Mouse (Mus musculus) liver (tissue): ENCODE data around the gene Tex22.

Experiments used
- DNase-seq: peaks from one replicate; pipeline ENCODE4 v3.0.0-alpha.2; 2020; ENCODE audit warnings: mixed read lengths

Tex22 gene

DNA sequence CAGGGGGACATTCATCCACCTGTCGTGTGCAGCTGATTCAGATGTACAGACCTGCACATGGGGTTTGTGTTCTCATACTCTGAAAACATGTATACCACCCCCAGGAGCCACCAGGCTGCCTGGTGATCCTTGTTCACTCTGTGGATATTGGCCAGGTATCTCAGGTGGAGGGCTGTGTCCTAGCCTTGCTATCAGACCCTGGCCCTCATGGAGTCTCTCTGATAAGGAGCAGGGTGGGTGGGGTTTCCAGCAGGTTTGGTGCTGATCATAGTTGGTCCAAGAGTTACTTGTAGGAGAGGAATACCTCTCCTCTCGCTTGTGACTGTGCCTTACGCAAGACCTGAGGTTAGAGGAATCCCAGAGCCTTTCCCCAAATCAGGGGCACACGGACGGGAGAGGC is 14.1 kb upstream of the Tex22 start:
- DNase-seq, result peak; percentile 76

DNA sequence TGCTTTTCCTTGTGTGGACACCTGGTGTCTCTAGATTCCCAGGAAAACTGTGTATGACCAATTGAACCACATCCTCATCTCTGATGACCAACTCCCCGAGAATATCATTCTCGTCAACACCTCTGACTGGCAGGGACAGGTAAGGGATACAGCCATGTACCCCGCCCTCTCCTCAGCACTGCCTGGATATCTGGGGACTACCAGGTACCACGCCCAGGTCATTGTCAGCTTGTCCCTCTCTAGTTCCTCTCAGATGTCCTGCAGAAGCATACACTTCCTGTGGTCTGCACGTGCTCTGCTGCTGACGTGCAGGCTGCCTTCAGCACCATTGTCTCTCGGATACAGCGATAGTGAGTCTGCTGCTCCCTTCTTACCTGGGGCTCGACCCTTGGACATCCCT is 12.7 kb upstream of the Tex22 start:
- DNase-seq, result no peak

DNA sequence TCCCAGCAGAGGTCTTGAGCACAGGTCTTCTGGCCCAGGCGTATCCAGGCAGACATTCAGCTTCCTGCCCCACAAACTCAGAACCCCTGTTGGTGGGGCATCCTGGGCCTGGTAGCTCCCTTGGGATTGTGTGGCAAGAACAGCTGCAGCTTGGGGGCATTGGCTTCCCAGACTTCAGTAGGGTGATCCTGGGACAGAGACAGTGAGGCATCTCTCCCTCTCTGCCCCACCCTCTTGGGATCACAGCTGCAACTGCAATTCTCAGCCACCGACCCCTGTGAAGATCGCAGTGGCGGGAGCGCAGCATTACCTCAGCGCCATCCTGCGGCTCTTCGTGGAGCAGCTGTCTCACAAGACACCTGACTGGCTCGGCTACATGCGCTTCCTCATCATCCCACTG is 12.1 kb upstream of the Tex22 start:
- no peak for DNase-seq

DNA sequence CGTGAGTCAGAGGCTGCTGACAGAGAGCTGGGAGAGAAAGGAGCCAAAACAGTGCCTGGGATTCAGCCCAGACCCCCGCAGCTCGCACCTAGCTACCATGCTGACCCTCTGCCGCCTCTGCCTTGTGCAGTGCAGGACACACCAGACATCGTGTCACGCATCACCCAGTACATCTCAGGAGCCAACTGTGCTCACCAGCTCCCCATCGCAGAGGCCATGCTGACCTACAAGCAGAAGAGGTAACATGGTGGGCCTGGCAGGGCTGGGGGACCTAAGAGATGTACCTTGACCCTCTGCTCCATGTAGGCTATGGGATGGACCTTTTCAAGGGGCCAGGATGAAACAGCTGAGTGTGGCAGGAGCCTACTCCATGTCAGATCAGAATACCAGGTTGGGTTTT is 10.6 kb upstream of the Tex22 start:
- no peak for DNase-seq

DNA sequence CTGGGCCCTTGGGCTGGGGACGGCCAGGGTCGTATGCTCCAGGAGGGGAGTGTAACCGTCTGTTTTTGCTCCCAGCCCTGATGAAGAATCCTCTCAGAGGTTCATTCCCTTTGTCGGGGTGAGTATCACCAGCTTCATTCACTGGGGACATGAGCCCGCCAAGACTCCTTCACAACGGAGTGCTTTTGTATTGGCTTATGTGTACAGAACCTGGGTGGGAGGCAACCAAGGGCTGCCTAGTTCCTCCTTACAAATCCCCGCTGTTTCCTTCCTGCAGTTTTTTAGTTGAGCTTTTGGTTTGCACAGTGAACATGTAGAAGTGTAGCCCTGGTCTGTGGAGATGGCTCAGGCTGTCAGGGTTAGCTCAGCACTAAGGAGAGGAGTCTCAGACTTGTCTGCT is 6.3 kb upstream of the Tex22 start:
- DNase-seq, result no peak

DNA sequence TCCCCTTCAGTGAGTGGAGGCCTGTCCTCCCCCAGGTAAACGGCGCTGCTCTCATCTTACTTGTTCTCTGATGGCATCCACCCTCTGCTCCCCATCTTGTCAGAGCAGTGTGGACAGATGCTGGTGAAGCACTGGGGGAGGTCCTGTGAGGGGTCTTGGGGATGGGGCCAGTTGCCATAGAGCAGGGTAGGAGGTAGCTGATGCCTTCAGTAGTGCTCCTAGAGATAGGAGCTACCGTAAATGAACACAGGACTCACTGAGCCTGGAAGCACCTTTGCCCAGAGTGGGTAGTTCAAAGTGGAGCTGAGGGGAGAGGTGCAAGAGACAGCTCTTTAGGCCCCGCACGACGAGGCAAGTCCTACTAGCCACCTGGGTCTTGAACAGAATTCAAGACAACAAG is 4.9 kb upstream of the Tex22 start:
- no peak for DNase-seq

DNA sequence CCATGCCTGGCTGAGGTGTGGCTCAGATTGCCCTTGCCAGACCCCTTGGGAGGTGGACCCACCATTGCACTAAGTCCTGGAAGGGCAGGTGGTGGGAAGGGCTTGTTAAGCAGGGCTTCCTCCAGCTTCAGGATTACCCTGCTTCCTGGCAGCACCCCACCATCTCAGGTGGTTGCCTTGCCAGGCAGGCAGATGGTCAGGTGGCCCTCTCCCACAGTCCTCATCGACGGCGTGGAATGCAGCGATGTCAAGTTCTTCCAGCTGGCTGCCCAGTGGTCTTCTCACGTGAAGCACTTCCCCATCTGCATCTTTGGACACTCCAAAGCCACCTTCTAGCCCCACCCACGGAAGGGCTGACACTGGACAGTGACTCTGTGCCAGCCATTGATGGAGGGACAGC is 3.0 kb upstream of the Tex22 start:
- no peak for DNase-seq

DNA sequence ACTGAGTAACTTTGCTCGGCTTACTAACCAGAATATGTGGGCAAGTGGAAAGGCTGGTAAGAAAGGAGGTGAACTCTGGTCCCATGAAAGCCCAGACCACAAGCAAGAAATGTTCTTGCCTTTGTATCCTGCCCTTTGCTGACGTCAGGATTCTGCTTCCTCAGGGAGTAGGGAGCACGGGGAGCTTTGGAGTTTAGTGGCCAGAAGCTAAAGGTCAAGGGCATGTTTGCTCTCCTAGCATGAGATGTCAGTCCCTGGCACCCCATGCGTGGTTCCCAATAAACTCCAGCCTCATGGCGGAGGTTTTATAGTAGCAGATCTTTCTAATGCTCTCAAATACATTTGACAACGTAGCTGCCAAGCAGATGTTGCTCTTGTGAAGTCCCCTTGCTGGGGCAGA is 2.5 kb upstream of the Tex22 start:
- no peak for DNase-seq

DNA sequence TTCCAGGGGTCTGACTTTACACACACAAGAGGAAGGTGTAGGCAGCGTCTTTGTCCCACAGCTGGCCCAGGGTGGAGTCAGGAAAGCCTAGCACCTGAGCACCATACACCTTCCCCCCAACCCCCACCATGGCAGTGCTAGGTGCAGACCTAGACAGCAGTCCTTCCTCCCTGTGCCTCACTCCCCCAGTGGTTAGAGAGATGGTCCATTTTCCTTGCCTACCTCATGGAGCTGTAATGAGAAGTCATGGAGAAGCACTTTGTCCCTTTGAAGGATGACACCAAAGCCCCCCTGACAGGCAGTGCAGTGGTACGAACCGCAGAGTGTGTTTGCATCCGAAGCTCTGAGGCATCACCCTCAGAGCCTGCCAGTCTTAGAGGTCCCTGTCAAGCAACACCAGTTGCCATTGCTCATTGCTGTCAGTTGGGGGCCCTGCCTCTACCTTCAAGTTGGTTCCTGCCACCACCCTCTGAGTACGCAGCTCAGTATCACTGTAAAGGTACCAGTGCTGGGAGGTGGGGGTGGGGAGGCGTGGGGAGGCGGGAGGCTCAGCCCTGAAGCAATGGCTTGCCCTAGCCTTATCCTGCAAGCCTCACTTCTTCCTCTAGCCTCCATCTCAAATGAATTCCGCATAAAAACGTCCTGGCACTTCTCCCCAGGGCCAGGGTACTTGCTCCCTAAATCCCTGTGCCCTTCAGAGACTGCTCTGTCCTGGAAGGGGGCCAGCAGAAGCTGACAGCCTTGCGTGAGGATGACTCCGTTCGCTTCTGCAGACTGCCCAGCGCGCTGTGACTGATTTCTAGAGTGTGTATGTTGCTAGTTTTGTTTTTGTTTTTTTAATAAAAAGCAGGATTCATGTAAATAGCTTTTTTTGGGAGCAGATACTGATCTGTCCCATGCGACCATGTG is 628 bp upstream of the Tex22 start:
- DNase-seq, result peak; percentile 32

DNA sequence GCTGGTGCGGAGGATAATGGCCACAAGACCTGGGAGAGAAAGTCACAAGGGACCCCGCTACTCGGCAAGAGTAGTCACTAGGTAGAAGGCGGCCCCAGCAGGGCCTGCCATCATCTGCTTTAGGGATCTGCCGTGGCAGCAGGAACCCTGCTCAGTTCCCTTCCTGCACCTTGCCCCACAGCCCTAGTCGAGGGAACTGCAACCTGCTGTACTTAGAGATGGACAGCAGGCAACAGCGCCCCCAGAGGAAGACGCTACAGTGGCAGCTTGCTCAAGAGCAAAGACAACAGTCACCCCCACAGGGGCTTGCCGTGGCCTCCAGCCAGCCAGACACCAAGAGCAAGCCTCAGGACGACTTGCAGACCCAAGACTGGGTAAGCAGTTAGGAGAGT is 757 bp downstream of the Tex22 start:
- peak; percentile 89 for DNase-seq

DNA sequence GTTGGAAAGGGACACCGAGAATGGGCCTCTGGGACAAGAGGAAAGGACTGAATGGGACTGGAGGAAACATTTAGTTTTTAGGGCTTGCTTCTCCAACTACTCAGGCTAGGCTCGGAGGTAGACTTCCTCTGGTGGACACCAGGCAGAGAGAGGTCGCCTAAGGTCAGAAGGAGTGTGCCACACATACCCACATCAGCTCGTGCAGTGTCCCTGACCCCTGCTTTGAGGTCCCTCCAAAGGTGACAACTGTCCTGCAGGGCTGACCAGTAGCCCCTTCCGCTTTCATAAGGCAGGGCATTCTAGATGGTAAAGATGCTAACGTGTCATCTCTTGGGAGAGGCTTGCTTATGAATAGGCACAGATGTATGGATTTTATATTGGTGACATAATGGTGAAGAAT is 1.2 kb downstream of the Tex22 start:
- no peak for DNase-seq

DNA sequence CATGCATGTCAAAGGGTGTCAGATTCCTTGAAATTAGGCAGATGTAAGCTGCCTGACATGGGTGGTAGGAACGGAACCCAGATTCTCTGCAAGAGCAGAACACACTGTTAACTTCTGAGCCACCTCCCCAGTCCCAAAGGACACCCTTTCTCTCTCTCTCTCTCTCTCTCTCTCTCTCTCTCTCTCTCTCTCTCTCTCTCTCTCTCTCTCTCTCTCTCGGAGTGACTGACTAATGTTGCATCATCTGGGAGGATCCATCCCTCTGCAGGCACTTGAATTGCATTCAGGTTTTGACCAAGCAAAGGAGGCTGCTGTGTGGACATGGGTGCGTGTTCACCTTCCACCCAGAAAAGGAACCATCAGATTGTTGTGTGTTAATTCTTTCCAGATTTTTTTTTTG is 13.0 kb downstream of the Tex22 start:
- no peak for DNase-seq

DNA sequence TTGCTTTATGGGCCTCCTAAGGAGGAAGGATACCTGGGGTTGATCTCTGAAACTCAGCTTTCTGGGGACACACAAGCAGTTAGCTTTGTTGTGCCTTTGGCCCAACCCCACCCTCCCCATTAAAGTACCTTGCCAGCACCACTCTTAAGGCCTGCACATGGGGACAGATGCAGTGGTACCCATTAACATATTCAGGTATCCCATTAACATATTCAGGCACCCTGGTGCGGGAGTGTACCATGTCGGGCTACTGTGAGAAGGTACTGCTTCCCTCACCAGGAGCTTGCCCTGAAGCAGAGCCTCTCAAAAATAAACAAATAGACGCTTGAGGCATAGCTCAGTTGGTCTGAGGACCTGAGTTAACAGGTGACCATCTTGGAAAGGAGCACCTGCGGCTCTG is 13.7 kb downstream of the Tex22 start:
- DNase-seq, result no peak

DNA sequence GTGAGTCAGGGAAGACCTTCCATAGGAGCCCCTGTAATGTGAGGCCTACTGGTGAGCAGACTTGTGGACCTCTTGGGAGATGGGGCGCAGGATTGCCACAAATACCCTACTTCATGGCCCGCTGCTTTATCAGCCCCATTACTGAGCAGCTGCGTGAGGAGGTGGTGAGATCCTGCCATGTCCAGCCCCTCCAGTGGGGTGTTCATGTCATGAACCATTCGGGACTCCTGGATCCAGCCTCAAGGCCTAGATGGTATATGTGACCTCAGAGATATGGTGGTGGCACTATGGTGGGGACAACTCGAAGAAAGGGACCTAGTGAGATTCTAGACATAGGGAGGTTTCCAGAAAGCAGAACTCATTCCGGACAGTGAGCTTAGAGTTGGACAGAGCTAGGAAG is 14.8 kb downstream of the Tex22 start:
- no peak for DNase-seq

DNA sequence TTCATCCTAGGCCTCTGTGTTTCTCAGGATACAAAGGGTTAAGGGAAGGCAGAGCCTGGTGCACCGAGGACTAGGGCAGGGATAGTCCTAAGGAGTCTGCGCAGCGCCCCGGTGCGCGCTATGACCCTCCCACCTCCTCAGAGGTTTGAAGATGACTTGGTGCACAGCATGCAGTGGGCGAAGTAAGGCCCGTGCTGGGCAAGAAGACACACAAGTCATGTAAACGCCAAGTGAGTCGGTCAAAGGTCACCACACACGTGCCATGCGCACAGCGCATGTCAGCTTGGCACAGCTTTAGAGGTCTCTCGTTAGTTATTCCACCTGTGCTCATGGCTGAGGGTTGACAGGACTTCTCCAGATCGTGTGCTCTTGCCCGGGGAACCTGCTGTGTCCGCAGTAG is 15.8 kb downstream of the Tex22 start:
- no peak for DNase-seq

DNA sequence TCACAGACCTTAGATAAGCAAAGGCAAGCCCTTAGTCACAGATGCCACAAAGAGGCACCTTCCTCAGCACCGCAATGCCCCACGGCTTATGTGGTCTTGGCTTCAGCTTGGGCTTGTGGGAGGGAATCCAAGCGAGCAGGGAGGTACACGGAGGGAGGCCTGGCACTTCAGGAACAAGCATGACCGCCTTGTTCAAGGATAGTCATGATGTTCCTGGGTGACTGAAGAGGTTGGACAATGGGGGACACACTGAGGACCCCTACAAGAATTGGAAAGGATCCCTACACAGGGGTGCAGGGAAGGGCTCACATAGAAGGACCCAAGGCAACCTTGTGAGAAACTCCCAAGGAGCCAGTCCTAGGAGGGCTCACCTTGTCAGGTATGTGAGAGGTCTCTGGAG is 22.7 kb downstream of the Tex22 start:
- no peak for DNase-seq

DNA sequence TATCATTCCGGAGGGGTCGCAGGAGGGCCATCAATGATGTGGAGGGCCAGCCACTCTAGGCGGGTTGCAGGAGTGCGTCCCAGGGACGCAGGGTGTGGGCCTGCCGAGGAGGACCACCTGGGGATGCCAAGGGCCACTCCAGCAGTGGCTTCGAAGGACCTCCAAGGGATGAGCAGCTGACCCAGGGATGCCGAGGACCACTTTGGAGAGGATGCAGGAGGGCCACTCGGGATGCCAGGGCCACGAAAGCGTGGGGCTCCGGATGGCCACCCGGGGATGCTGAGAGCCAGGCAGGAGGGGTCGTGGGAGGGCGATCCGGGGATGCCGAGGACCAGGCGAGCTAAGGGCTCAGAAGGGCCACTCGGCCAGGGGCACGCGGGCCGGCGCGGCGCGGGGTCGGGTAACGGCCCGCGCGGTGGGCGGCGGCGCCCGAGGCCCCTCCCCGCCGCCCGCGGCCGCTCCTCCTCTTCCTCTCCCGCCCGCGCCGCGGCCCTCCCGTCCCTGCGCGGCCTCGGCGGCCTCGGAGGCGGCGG is 23.5 kb downstream of the Tex22 start, which contains the start of gene Mta1:
Gene Mta1, plus strand, starts transcription at position 530 of the 533 bp plus-strand sequence.
- peak; percentile 69 for DNase-seq

DNA sequence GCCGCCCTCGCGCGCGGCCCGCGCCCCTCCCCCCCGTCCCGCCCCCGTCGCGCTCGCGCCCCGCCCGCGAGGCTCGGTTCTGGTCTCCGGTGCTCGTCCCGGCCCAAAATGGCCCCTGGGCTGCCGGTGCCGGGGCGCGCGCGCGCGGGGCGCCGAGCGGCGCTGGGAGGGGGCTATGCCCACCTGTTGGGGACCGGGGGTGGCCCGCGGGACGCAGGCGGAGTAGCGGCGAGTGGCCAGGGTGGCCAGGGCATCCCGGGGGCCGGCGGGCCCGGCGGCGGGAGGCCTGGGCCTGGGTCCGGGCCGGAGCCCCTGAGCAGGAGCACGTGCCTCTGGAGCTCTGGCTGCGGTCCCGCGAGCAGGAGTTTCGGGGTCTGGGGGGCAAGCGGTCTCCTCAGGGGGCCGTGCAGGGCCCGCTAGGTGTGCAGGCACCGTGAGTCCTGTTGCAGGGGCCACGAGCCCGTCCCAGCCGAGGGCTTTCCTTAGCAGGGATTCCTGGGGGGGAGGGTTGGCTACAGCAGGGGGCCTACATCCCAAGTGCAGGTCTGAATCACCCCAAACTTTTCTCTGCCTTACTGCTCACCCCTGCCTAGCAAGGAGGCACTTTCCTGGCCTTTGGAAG is 24.3 kb downstream of the Tex22 start:
- peak; percentile 28 for DNase-seq

DNA sequence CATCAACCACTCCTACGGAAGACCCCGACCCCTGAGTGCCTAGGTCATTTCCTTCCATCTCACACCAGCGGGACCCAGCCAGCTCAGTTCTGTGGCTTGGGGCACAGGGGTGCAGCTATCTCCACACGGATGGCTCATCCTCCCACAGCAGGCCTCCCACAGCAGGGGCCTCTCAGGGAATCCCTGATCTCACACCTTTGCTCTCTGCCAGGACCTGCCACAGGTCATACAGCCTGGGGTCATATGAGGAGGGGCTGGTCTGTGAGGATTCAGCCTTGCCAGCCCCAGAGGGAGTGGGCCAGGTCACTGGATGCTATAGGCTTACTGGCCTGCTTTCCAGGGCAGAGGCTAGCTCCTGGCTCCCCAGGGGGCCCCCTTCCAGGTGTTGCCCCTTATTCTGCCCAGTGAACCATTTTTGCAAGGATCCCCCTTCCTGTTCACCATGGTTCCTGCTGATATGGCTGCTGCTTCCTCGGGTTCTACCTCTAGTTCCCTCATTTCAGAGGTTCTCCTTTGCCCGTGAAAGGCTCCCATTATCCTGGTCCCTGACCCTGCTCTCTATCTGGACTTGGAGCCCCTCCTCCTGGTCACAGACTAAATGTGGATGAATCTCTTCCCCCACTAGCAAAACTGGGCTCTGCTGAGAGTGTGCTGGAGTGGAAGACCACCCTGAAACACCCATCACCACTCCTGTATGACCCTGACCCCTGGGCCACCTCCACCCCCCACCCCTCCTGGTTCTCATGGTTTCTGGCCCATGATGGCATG is 25.4 kb downstream of the Tex22 start:
- DNase-seq, result peak; percentile 28

DNA sequence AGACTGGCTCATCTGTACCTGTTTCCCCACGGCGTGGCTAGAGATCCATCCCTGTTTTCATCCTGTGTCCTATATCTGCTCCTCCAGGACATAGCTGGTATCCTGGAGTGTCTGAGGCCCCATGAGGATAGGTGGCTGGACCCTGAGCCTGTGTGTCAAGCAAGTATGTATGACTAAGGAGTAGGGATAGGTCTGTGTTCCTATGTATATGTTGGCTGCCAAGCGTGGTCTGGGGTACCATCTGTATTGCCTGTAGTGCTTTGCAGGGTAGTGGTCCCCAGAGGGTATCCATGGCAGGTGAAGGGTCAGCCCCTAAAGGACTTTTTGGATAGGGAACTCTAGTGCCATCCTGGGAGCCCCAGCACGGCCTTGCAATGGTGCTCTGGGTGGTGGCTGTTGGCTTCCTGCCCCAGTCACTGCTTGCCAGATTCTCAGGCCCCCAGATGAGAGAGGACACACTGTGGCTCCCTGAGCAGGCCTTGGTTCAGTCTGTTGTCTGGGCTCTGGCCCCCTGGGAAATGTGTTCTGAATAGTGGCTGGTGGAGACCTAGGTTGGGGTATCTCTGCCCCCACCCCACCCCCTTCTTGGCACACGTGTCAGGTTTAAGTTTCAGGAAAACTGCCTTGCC is 26.3 kb downstream of the Tex22 start:
- DNase-seq, result no peak

DNA sequence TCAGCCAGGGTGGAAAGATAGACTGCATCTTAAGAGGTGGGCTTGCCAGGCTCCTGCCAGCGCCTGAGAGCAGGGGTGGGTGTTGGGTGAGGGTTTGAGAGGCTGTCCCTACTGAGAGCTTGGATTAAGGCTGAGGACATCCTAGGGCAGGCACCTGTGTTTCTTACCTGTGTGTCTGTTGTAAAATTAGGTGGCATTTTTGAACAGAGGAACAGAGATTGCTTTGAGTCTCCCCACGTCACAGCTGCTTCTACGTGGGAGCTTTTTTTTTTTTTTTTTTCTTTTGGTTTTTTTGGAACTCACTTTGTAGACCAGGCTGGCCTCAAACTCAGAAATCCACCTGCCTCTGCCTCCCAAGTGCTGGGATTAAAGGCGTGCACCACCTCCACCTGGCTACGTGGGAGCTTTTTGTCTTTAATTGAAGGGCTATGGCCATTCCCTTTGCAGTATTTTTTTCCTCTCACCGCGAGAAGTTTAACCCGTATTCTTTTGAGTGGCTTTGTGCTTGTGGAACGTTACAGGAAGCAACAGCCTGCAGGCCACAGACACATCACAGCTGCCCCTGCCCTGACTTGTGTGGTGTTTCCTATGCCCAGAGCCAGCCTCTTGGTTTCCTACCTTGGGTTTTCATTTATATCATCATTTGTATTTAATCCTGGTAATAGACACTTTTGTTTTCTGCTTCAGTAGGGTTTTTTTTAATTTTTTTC is 27.1 kb downstream of the Tex22 start:
- DNase-seq, result no peak

DNA sequence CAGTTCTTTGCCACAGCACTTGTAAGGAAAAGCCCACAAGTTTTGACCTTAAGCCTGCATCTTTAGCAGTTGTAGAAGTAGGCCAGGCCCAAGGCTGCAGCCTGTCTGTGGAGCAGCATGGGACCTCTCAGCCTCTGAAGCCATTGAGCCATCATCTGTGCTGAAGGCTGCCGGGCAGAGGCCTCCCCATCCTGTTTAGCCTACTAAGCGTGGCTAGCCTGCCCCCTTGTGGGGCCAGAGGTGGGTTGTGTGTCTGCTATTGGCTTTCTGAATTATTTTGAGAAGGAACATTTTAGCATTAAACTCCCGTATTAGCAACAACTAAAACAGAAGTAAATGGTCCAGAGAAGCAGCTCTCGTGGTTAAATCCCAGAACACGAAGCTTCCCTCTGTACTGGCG is 28.2 kb downstream of the Tex22 start:
- peak; percentile 76 for DNase-seq
